In the genomic region with DNA sequence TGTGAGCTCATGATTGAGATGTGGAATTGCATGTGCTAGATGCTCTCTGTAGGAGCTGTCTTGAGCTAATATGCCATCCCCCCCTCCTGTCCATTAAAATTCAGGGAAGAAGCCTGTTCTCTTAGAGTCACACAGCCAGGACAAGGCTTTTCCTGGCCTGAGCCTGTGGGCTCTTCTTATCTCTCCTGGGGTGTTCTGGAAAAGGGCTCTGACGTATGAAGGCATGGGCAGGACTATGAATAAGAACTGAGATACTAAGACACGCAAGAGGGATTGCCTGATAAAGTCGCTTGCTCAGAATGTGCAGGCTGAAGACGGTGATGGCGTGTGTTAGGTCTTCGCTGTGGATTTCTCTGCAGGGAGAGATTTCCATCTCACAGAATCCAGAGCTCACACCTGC, we compare ENCODE assay signal across 24 mouse cellular contexts.
A peak's percentile ranks its signal among the peaks of the same experiment; 100 is the strongest.
DNase-seq lines count a peak whose midpoint lies in the region; ATAC-seq and TF ChIP-seq lines count a peak whose summit lies in the region.
"Had no signal": no experiment of that assay in that cellular context is flagged by ENCODE, and none has a peak within 500 bp of the region (broad histone marks: within the 10 kb centered on the region; RNA-seq: fewer than 3 reads in every experiment).

No protein-coding gene starts in this region.

- H3K36me3 ChIP-seq in heart, embryonic 14.5 days (ENCODE audit: control insufficient read depth, insufficient read depth, low read length): peaks cover 27% of the 10 kb centered on the region
- no peaks in the 10 kb centered on the region for H3K36me3 ChIP-seq in midbrain, postnatal 0 days (ENCODE audit: insufficient read depth, low read length)
- no peaks in the 10 kb centered on the region for H3K36me3 ChIP-seq in midbrain, embryonic 16.5 days (ENCODE audit: control insufficient read depth, insufficient read depth, low read length)
- H3K36me3 ChIP-seq: forebrain, embryonic 10.5 days; hindbrain, embryonic 12.5 days had no signal

- H3K9ac ChIP-seq in heart, embryonic 14.5 days (ENCODE audit: low read length): no peak overlapping the region
- H3K9ac ChIP-seq in midbrain, postnatal 0 days (replicated peaks; ENCODE audit: low read length, poor library complexity, severe bottlenecking): no peak overlapping the region
- no peak overlapping the region for H3K9ac ChIP-seq in midbrain, embryonic 16.5 days (ENCODE audit: low read depth, low read length)
- H3K9ac ChIP-seq: forebrain, embryonic 13.5 days; hindbrain, embryonic 12.5 days had no signal

- WGBS in heart, embryonic 14.5 days: 30% methylated on average over 6 of the region's 6 CpGs
- WGBS in midbrain, postnatal 0 days: 77% methylated on average over 6 of the region's 6 CpGs
- 84% methylated on average over 6 of the region's 6 CpGs for WGBS in midbrain, embryonic 16.5 days

- no peaks in the 10 kb centered on the region for H3K9me3 ChIP-seq in heart, embryonic 14.5 days (ENCODE audit: control insufficient read depth, low read length)
- H3K9me3 ChIP-seq in midbrain, postnatal 0 days (ENCODE audit: low read length): no peaks in the 10 kb centered on the region
- H3K9me3 ChIP-seq in midbrain, embryonic 16.5 days (replicated peaks; ENCODE audit: control insufficient read depth, low read length, poor library complexity, severe bottlenecking): no peaks in the 10 kb centered on the region; the same call in 1 of the 2 replicates
- H3K9me3 ChIP-seq: forebrain, embryonic 10.5 days; forebrain, embryonic 13.5 days; hindbrain, embryonic 12.5 days had no signal

- no peak overlapping the region for H3K4me2 ChIP-seq in heart, embryonic 14.5 days (ENCODE audit: low read length)
- no peak overlapping the region for H3K4me2 ChIP-seq in midbrain, postnatal 0 days (ENCODE audit: low read depth, low read length, poor library complexity, severe bottlenecking)
- H3K4me2 ChIP-seq in midbrain, embryonic 16.5 days (ENCODE audit: low read length): no peak overlapping the region
- H3K4me2 ChIP-seq: forebrain, embryonic 13.5 days; hindbrain, embryonic 12.5 days had no signal

- H3K27me3 ChIP-seq in heart, embryonic 14.5 days (ENCODE audit: control insufficient read depth, insufficient read depth, low read length): no peaks in the 10 kb centered on the region
- H3K27me3 ChIP-seq in midbrain, postnatal 0 days (ENCODE audit: insufficient read depth, low read length): no peaks in the 10 kb centered on the region
- H3K27me3 ChIP-seq in midbrain, embryonic 16.5 days (ENCODE audit: control insufficient read depth, insufficient read depth, low read depth, low read length): no peaks in the 10 kb centered on the region
- H3K27me3 ChIP-seq: forebrain, embryonic 13.5 days; hindbrain, embryonic 12.5 days; Patski had no signal

- DNase-seq in heart, adult 11 months: peak; percentile 70
- no peak for DNase-seq in heart, adult 8-10 months (ENCODE audit: low spot score)
- DNase-seq in heart, postnatal 25 days (ENCODE audit: low spot score): no peak
- DNase-seq in layer of hippocampus, adult 2 months (ENCODE audit: low spot score in 2 of 2): no peak
- DNase-seq in layer of hippocampus, adult 9-10 months (ENCODE audit: low spot score): no peak
- no peak for DNase-seq in midbrain, postnatal 0 days (ENCODE audit: low spot score)
- DNase-seq: adrenal gland, postnatal 10 days; adrenal gland, postnatal 36 days; cerebellum, adult 18-20 months; cerebellum, adult 9-10 months; cerebellum, postnatal 14 days; gastrocnemius, postnatal 10 days; gastrocnemius, postnatal 36 days; heart, postnatal 14 days had no signal

- H3K4me3 ChIP-seq in heart, embryonic 14.5 days (ENCODE audit: control insufficient read depth in 1 of 2, insufficient read depth in 1 of 2, low read depth in 1 of 2, low read length in 2 of 2): no peak overlapping the region
- H3K4me3 ChIP-seq in layer of hippocampus, adult 2 months: no peak overlapping the region
- H3K4me3 ChIP-seq in midbrain, postnatal 0 days (ENCODE audit: low read depth, low read length): no peak overlapping the region
- H3K4me3 ChIP-seq in midbrain, embryonic 16.5 days (ENCODE audit: low read depth, low read length): no peak overlapping the region
- H3K4me3 ChIP-seq: forebrain, embryonic 10.5 days; forebrain, embryonic 13.5 days; hindbrain, embryonic 12.5 days had no signal

- intact Hi-C loops in heart, postnatal 25 days (cut with DNase I): no loop called here

- peaks cover 13 to 14% of the 10 kb centered on the region in 2 experiments for H3K4me1 ChIP-seq in heart, embryonic 14.5 days (ENCODE audit: control insufficient read depth in 2 of 2, insufficient read depth in 2 of 2, low read length in 2 of 2)
- H3K4me1 ChIP-seq in midbrain, postnatal 0 days (ENCODE audit: insufficient read depth, low read length): peaks cover 6% of the 10 kb centered on the region; the same call in 1 of the 2 replicates
- H3K4me1 ChIP-seq in midbrain, embryonic 16.5 days (ENCODE audit: control insufficient read depth, insufficient read depth, low read length): peaks cover 12% of the 10 kb centered on the region; the same call in 1 of the 2 replicates

- H3K27ac ChIP-seq in heart, embryonic 14.5 days (replicated peaks in 1 of 2; ENCODE audit: control insufficient read depth in 1 of 2, insufficient read depth in 1 of 2, low read depth in 2 of 2, low read length in 2 of 2): no peak overlapping the region
- peak overlapping the region; percentile 32; the same call in 1 of the 2 replicates for H3K27ac ChIP-seq in layer of hippocampus, adult 2 months
- H3K27ac ChIP-seq in midbrain, postnatal 0 days (ENCODE audit: low read depth, low read length): no peak overlapping the region
- no peak overlapping the region for H3K27ac ChIP-seq in midbrain, embryonic 16.5 days (ENCODE audit: low read length)
- H3K27ac ChIP-seq: forebrain, embryonic 10.5 days; forebrain, embryonic 13.5 days; hindbrain, embryonic 12.5 days had no signal

- ATAC-seq in heart, embryonic 14.5 days (ENCODE audit: insufficient number of reproducible peaks, insufficient read depth, low FRiP score, low read depth): 0 out of 2 replicates have a peak, but pooled peaks have one; percentile 40
- ATAC-seq in midbrain, postnatal 0 days (ENCODE audit: low FRiP score): 0 out of 2 replicates have a peak, but pooled peaks have one; percentile 8
- no peak for ATAC-seq in midbrain, embryonic 16.5 days
- ATAC-seq: forebrain, embryonic 13.5 days; forebrain, embryonic 16.5 days; hindbrain, embryonic 16.5 days; inflammation-experienced regulatory T-cells, adult 6 months; intestine, embryonic 16.5 days; Patski had no signal

- no peak for TF ChIP-seq CTCF in layer of hippocampus, adult 2 months (conservative IDR thresholded peaks at IDR 0.05)
- TF ChIP-seq CTCF in midbrain, postnatal 0 days (IDR thresholded peaks at IDR 0.05): no peak
